Mouse (Mus musculus) kidney, embryonic 15.5 days (tissue): Measurements from ENCODE around the gene Gng12. TPM values are rescaled to one million over a fixed set of nuclear protein-coding genes. Genes with fewer than 3 reads are reported as not detected.

Experiments
- ATAC-seq: fragments of 200-750 bp; cut with Nextera tagmentation; replicated peaks from 2 replicates; pipeline ENCODE4 v1.8.0; 2017; ENCODE audit warnings: moderate TSS enrichment; ENCODE audit not compliant: low FRiP score
- H3K27ac ChIP-seq: fragments of 300-500 bp; sonication (generic); 2 replicates; pipeline ENCODE4 v1.5.1; 2015; ENCODE audit warnings: mild to moderate bottlenecking, inconsistent platforms
- H3K27me3 ChIP-seq: fragments of 300-500 bp; sonication (generic); 2 replicates; pipeline ENCODE4 v1.6.1; 2015; ENCODE audit warnings: inconsistent platforms
- H3K36me3 ChIP-seq: fragments of 300-500 bp; sonication (generic); 2 replicates; pipeline ENCODE4 v1.6.1; 2015; ENCODE audit warnings: inconsistent platforms
- H3K4me1 ChIP-seq: fragments of 300-500 bp; sonication (generic); 2 replicates; pipeline ENCODE4 v1.6.1; 2015; ENCODE audit warnings: inconsistent platforms
- H3K4me2 ChIP-seq: fragments of 300-500 bp; sonication (generic); 2 replicates; pipeline ENCODE4 v1.6.1; 2015; ENCODE audit warnings: moderate library complexity, mild to moderate bottlenecking, inconsistent platforms
- H3K4me3 ChIP-seq: fragments of 300-500 bp; sonication (generic); replicated peaks from 2 replicates; pipeline ENCODE4 v1.5.1; 2015; ENCODE audit warnings: mild to moderate bottlenecking, inconsistent platforms
- H3K9ac ChIP-seq: fragments of 300-500 bp; sonication (generic); 2 replicates; pipeline ENCODE4 v1.6.1; 2015; ENCODE audit warnings: mild to moderate bottlenecking, inconsistent platforms
- H3K9me3 ChIP-seq: fragments of 300-500 bp; sonication (generic); replicated peaks from 2 replicates; pipeline ENCODE4 v1.6.1; 2016; ENCODE audit warnings: inconsistent platforms
- WGBS: fragments of 180-500 bp; shearing (Covaris S2); methylation state at CpG from one replicate; pipeline ENCODE4 v1.1.7; 2015; ENCODE audit warnings: mixed read lengths; 5-methylcytosine and 5-hydroxymethylcytosine counted together
- polyA plus RNA-seq: library from polyadenylated mRNA; unstranded; fragments of >200 nt; fragmentation: Nextera tagmentation; extraction: Ambion mirVana; gene quantifications from 2 replicates; pipeline ENCODE4 v1.2.1, GENCODE M21; 2015

Gene Gng12
- polyA plus RNA-seq, 1 experiment from 2014 or later = 95.7 TPM

DNA sequence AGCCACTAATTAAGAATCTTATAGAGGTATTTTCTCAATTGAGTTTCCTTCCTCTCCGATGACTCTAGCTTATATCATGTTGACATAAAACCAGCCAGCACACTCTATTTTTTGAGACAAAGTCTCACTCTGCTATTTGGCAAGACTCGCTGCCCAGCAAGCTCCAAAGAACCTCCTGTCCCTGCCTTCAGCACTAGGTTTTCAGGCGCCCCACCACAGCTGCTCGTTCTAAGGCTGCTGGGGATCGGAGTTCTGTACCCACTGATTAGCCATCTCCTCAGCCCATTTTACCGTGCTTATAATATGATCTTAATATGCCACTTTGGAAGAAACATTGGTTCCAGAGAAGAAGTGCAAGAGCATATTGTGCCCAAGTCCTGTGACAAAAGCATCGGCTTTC is 26.3 kb downstream of the Gng12 start:
- H3K9me3 ChIP-seq = no peaks in the 10 kb centered on the region
- no peak for ATAC-seq
- peaks cover 21% of the 10 kb centered on the region for H3K4me1 ChIP-seq
- 93% methylated on average over 7 of the region's 7 CpGs for WGBS
- no peak overlapping the region for H3K4me3 ChIP-seq
- H3K9ac ChIP-seq = no peak overlapping the region
- no peak overlapping the region for H3K4me2 ChIP-seq
- no peak overlapping the region for H3K27ac ChIP-seq
- H3K36me3 ChIP-seq = no peaks in the 10 kb centered on the region
- no peaks in the 10 kb centered on the region for H3K27me3 ChIP-seq

DNA sequence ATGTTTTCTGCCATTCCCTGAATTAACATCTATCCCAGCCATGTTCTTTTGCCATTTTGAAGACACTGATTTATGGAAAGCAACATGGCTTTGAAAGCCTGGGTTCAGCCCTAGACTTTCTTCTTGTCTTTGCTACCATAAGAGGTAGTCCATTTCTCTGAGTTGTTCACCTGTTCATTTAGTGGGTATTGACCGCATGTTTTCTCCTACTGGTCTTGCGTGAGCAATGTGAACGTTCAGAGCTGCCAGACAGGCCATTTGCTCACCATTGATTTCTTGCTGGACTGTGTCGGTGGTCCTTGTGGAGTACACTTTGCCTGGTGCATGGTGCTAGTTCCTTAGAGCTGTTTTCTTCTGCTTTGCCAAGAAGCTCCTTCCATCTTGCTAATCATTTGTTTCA is 27.7 kb downstream of the Gng12 start:
- no peak overlapping the region for H3K4me3 ChIP-seq
- 0 out of 2 replicates have a peak overlapping the region, but pooled peaks have one; percentile 28 for H3K27ac ChIP-seq
- H3K9ac ChIP-seq = no peak overlapping the region
- ATAC-seq = no peak
- H3K9me3 ChIP-seq = no peaks in the 10 kb centered on the region
- H3K4me2 ChIP-seq = no peak overlapping the region
- no peaks in the 10 kb centered on the region for H3K27me3 ChIP-seq
- 83% methylated on average over 4 of the region's 4 CpGs for WGBS
- peaks cover 30% of the 10 kb centered on the region for H3K4me1 ChIP-seq
- no peaks in the 10 kb centered on the region for H3K36me3 ChIP-seq

GRCm38 (mm10) chr6:66924315-66924965 is 28.2 kb downstream of the Gng12 start:
- no peak for ATAC-seq
- no peaks in the 10 kb centered on the region for H3K36me3 ChIP-seq
- 65% methylated on average over 7 of the region's 7 CpGs for WGBS
- peaks cover 36% of the 10 kb centered on the region for H3K4me1 ChIP-seq
- 0 out of 2 replicates have a peak overlapping the region, but pooled peaks have one; percentile 28 for H3K27ac ChIP-seq
- H3K27me3 ChIP-seq = no peaks in the 10 kb centered on the region
- H3K9ac ChIP-seq = no peak overlapping the region
- H3K4me3 ChIP-seq = no peak overlapping the region
- H3K4me2 ChIP-seq = no peak overlapping the region
- H3K9me3 ChIP-seq = no peaks in the 10 kb centered on the region

- ATAC-seq = peak; percentile 56; the same call in 1 of the 2 replicates
- no peaks in the 10 kb centered on the region for H3K27me3 ChIP-seq
- H3K9me3 ChIP-seq = no peaks in the 10 kb centered on the region
- H3K36me3 ChIP-seq = no peaks in the 10 kb centered on the region
- no peak overlapping the region for H3K4me3 ChIP-seq
- peak overlapping the region; percentile 59 for H3K27ac ChIP-seq
- no peak overlapping the region for H3K4me2 ChIP-seq
- no peak overlapping the region for H3K9ac ChIP-seq
- WGBS = 9% methylated on average over 4 of the region's 4 CpGs
- peaks cover 44% of the 10 kb centered on the region for H3K4me1 ChIP-seq
Observed at GRCm38 (mm10) chr6:66926269-66926668, 30.1 kb downstream of the Gng12 start.

DNA sequence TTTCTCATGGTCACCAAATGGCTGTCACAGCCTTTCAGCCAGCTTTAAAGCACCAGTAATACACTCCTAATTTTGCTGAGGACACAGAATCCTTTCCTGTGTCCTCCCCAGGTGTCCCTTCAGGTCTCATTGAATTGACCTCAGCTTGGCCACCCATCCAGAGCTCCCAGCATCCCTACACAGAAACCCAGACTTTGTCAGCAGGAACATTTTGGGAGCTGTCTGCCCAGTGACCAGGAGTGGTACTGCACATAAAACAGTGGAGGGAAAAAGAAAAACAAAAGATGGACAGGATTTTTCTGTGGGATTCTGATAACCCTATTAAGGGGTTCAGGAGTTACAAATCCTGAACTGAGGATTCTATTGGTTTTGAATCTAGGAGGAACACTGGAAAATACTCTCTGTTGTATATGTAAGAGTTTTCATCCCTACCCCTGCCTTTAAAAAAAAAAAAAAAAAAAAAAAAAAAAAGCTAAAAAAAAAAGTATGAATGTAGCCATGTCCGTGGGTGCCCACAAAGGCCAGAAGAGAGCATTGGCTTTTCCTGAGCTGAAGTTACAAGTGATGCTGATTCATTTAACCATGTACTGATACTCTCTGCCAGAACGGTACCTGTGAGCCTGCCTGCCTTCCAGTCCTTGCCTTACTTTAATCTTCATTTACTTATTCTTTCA is 32.9 kb downstream of the Gng12 start:
- Histone ChIP-seq H3K36me3 (no peaks in the 10 kb centered on the region), H3K4me2 (0 out of 2 replicates have a peak overlapping the region, but pooled peaks have one; percentile 19), H3K9ac (no peak overlapping the region), H3K27me3 (no peaks in the 10 kb centered on the region), H3K4me1 (peaks cover 41% of the 10 kb centered on the region), H3K27ac (peak overlapping the region; percentile 64), H3K9me3 (no peaks in the 10 kb centered on the region), H3K4me3 (no peak overlapping the region)
- no peak for ATAC-seq
- 61% methylated on average over 2 of the region's 2 CpGs for whole genome bisulfite sequencing

GRCm38 (mm10) chr6:66929694-66930093 is 33.5 kb downstream of the Gng12 start:
- Histone ChIP-seq H3K9ac (no peak overlapping the region), H3K4me2 (0 out of 2 replicates have a peak overlapping the region, but pooled peaks have one; percentile 19), H3K27ac (peak overlapping the region; percentile 64), H3K9me3 (no peaks in the 10 kb centered on the region), H3K27me3 (no peaks in the 10 kb centered on the region), H3K4me1 (peaks cover 41% of the 10 kb centered on the region), H3K4me3 (no peak overlapping the region), H3K36me3 (no peaks in the 10 kb centered on the region)
- 45% methylated on average over 7 of the region's 7 CpGs for WGBS
- peak; percentile 54 for ATAC-seq

GRCm38 (mm10) chr6:66932206-66932819 is 36.1 kb downstream of the Gng12 start:
- Histone ChIP-seq H3K9ac (no peak overlapping the region), H3K27me3 (no peaks in the 10 kb centered on the region), H3K4me1 (peaks cover 25% of the 10 kb centered on the region), H3K4me3 (no peak overlapping the region), H3K36me3 (no peaks in the 10 kb centered on the region), H3K9me3 (no peaks in the 10 kb centered on the region), H3K4me2 (no peak overlapping the region), H3K27ac (no peak overlapping the region)
- no peak for ATAC-seq
- 89% methylated on average over 4 of the region's 4 CpGs for WGBS

DNA sequence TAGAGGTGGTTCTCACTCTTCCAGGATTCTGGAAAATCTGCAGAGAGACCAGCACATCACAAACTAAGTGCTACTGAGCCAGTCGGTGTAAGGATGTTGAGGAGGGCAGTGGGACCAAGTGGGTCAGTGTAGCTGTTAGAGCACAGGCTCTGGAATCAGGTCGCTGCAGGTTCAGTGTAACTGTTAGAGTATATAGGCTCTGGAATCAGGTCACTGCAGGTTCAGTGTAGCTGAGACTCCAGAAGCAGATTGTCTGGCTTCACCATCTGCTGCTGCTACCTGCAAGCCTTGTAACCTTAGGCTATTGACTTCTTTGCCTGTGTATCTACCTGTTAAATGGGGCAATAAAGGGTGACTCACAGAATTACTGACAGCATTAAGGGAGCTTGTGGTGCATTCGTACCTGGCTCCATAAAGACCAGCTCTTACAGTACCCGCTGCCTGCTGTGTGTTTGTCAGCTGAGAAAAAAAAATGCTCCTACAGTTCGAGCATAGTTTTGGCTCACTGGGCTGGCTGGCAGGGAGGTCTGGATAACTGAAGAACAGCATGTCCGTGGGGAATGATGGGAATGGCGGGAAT is 44.5 kb downstream of the Gng12 start:
- no peak overlapping the region for H3K27ac ChIP-seq
- peaks cover 31% of the 10 kb centered on the region for H3K4me1 ChIP-seq
- WGBS = 64% methylated on average over 7 of the region's 7 CpGs
- H3K36me3 ChIP-seq = no peaks in the 10 kb centered on the region
- H3K4me3 ChIP-seq = no peak overlapping the region
- no peak overlapping the region for H3K4me2 ChIP-seq
- H3K9ac ChIP-seq = no peak overlapping the region
- H3K27me3 ChIP-seq = no peaks in the 10 kb centered on the region
- no peak for ATAC-seq
- no peaks in the 10 kb centered on the region for H3K9me3 ChIP-seq

DNA sequence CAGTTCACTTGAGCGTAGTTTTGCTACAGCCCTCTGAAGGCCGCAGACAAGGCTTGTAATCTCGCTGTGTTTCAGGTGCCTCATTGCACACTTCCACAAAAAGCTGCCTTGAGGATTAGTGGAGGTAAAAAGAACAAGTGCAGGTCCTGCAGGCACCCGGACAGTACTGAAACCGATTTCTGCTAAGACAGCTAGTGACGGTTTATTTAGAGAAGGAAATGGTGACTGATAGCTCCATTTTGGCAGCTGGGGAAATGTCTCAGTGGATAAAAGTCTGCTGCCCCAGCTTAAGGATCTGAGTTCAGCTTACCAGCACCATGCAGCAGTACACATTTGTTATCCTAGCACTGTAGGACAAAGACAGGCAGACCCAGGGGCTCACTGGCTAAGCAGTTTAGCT is 45.6 kb downstream of the Gng12 start:
- no peak overlapping the region for H3K4me2 ChIP-seq
- ATAC-seq = no peak
- H3K9ac ChIP-seq = no peak overlapping the region
- H3K36me3 ChIP-seq = no peaks in the 10 kb centered on the region
- 62% methylated on average over 6 of the region's 6 CpGs for WGBS
- H3K4me3 ChIP-seq = no peak overlapping the region
- no peak overlapping the region for H3K27ac ChIP-seq
- peaks cover 31% of the 10 kb centered on the region for H3K4me1 ChIP-seq
- no peaks in the 10 kb centered on the region for H3K27me3 ChIP-seq
- no peaks in the 10 kb centered on the region for H3K9me3 ChIP-seq

- Histone ChIP-seq H3K4me1 (peaks cover 31% of the 10 kb centered on the region), H3K4me3 (no peak overlapping the region), H3K9ac (no peak overlapping the region), H3K36me3 (no peaks in the 10 kb centered on the region), H3K9me3 (no peaks in the 10 kb centered on the region), H3K27ac (no peak overlapping the region), H3K4me2 (no peak overlapping the region), H3K27me3 (no peaks in the 10 kb centered on the region)
- 70% methylated on average over 4 of the region's 4 CpGs for WGBS
- ATAC-seq = no peak
Observed at GRCm38 (mm10) chr6:66942826-66943225, 46.6 kb downstream of the Gng12 start.

GRCm38 (mm10) chr6:66943367-66944189 is 47.4 kb downstream of the Gng12 start:
- 43% methylated on average over 6 of the region's 6 CpGs for WGBS
- Histone ChIP-seq H3K27ac (peak overlapping the region; percentile 66), H3K4me3 (no peak overlapping the region), H3K4me1 (peaks cover 31% of the 10 kb centered on the region), H3K36me3 (no peaks in the 10 kb centered on the region), H3K9ac (no peak overlapping the region), H3K4me2 (no peak overlapping the region), H3K27me3 (no peaks in the 10 kb centered on the region), H3K9me3 (no peaks in the 10 kb centered on the region)
- ATAC-seq = peak; percentile 41
